Mouse (Mus musculus) ovary, postnatal 10 days (tissue): ENCODE measurements around the gene Sntb2.
"Not testable (repeated sequence)": the region's sequence is repeated elsewhere in the genome, so short reads cannot be mapped to it uniquely, and the experiment has no call there.

Experiments used
- DNase-seq: peaks from one replicate; pipeline ENCODE4 v3.0.0; 2022; ENCODE audit warnings: low spot score

Sntb2 gene

GRCm38 (mm10) chr8:106935324-106935869, at the start of gene Sntb2:
Gene Sntb2 (plus strand): TSS chr8:106935750.
- peak; percentile 83 for DNase-seq

GRCm38 (mm10) chr8:106887336-106888189, 48.0 kb upstream of the Sntb2 start:
- peak; percentile 25 for DNase-seq

- no peak for DNase-seq
Measured at GRCm38 (mm10) chr8:106888803-106889202, 46.7 kb upstream of the Sntb2 start.

GRCm38 (mm10) chr8:106892210-106892805, 43.2 kb upstream of the Sntb2 start:
- DNase-seq, result no peak

GRCm38 (mm10) chr8:106892806-106893451, 42.6 kb upstream of the Sntb2 start:
- DNase-seq, result peak; percentile 41

GRCm38 (mm10) chr8:106893481-106894156, 41.9 kb upstream of the Sntb2 start, which contains the start of gene Utp4:
Gene Utp4 (plus strand): TSS chr8:106893636.
- DNase-seq, result peak; percentile 72

GRCm38 (mm10) chr8:106899473-106899872, 36.1 kb upstream of the Sntb2 start:
- no peak for DNase-seq

- DNase-seq, result no peak
Measured at GRCm38 (mm10) chr8:106905727-106906480, 29.6 kb upstream of the Sntb2 start.

- no peak for DNase-seq
Measured at GRCm38 (mm10) chr8:106906635-106907034, 28.9 kb upstream of the Sntb2 start.

GRCm38 (mm10) chr8:106907450-106907849, 28.1 kb upstream of the Sntb2 start:
- no peak for DNase-seq

- DNase-seq, result no peak
Measured at GRCm38 (mm10) chr8:106908291-106908690, 27.3 kb upstream of the Sntb2 start.

GRCm38 (mm10) chr8:106913631-106914030, 21.9 kb upstream of the Sntb2 start:
- no peak for DNase-seq

GRCm38 (mm10) chr8:106919721-106920394, 15.7 kb upstream of the Sntb2 start:
- DNase-seq, result no peak

GRCm38 (mm10) chr8:106920395-106920741, 15.2 kb upstream of the Sntb2 start:
- no peak for DNase-seq

- no peak for DNase-seq
Measured at GRCm38 (mm10) chr8:106924057-106924456, 11.5 kb upstream of the Sntb2 start.

GRCm38 (mm10) chr8:106924904-106925349, 10.6 kb upstream of the Sntb2 start:
- no peak for DNase-seq

- DNase-seq, result no peak
Measured at GRCm38 (mm10) chr8:106925446-106925845, 10.1 kb upstream of the Sntb2 start.

- DNase-seq, result no peak
Measured at GRCm38 (mm10) chr8:106927247-106927646, 8.3 kb upstream of the Sntb2 start.

GRCm38 (mm10) chr8:106928182-106928581, 7.4 kb upstream of the Sntb2 start:
- not testable (repeated sequence) for DNase-seq

GRCm38 (mm10) chr8:106929155-106929913, 6.2 kb upstream of the Sntb2 start:
- DNase-seq, result no peak
